Mouse (Mus musculus) kidney, embryonic 14.5 days (tissue): ENCODE measurements around the gene Pcdh8. TPM values are rescaled to one million over a fixed set of nuclear protein-coding genes. Genes with fewer than 3 reads are reported as not detected.

ENCODE experiments used
- ATAC-seq: fragments of 200-750 bp; cut with Nextera tagmentation; 2 replicates; pipeline ENCODE4 v1.8.0; 2017; ENCODE audit warnings: moderate number of reproducible peaks, mild to moderate bottlenecking, moderate TSS enrichment, moderate library complexity; ENCODE audit not compliant: low FRiP score, low TSS enrichment
- H3K27ac ChIP-seq: fragments of 300-500 bp; sonication (generic); 2 replicates; pipeline ENCODE4 v1.5.1; 2014; ENCODE audit warnings: low read depth, mild to moderate bottlenecking, low read length, moderate library complexity, mixed read lengths
- H3K27me3 ChIP-seq: fragments of 300-500 bp; sonication (generic); 2 replicates; pipeline ENCODE4 v1.6.1; 2014; ENCODE audit warnings: mild to moderate bottlenecking, low read length; ENCODE audit not compliant: control insufficient read depth, insufficient read depth
- H3K36me3 ChIP-seq: fragments of 300-500 bp; sonication (generic); 2 replicates; pipeline ENCODE4 v1.6.1; 2014; ENCODE audit warnings: low read length, mixed read lengths; ENCODE audit not compliant: control insufficient read depth, insufficient read depth
- H3K4me1 ChIP-seq: fragments of 300-500 bp; sonication (generic); 2 replicates; pipeline ENCODE4 v1.6.1; 2014; ENCODE audit warnings: low read length, mixed read lengths; ENCODE audit not compliant: control insufficient read depth, insufficient read depth
- H3K4me2 ChIP-seq: fragments of 300-500 bp; sonication (generic); replicated peaks from 2 replicates; pipeline ENCODE4 v1.6.1; 2014; ENCODE audit warnings: low read depth, mild to moderate bottlenecking, low read length
- H3K4me3 ChIP-seq: fragments of 300-500 bp; sonication (generic); 2 replicates; pipeline ENCODE4 v1.5.1; 2014; ENCODE audit warnings: mild to moderate bottlenecking, low read length
- H3K9ac ChIP-seq: fragments of 300-500 bp; sonication (generic); 2 replicates; pipeline ENCODE4 v1.6.1; 2014; ENCODE audit warnings: low read depth, mild to moderate bottlenecking, low read length, moderate library complexity
- H3K9me3 ChIP-seq: fragments of 300-500 bp; sonication (generic); 2 replicates; pipeline ENCODE4 v1.6.1; 2016; ENCODE audit warnings: low read length; ENCODE audit not compliant: control insufficient read depth
- WGBS: fragments of 180-500 bp; shearing (Covaris S2); extraction: QIAGEN DNeasy Blood & Tissue Kit; methylation state at CpG from one replicate; pipeline ENCODE4 v1.1.7; 2014; 5-methylcytosine and 5-hydroxymethylcytosine counted together
- polyA plus RNA-seq: library from polyadenylated mRNA; unstranded; fragments of >200 nt; fragmentation: Nextera tagmentation; extraction: Ambion mirVana; gene quantifications from 2 replicates; pipeline ENCODE4 v1.2.1, GENCODE M21; 2014

Gene Pcdh8
- polyA plus RNA-seq, 1 experiment from 2014 or later, result 2.5 TPM

GRCm38 (mm10) chr14:79780332-79780731, 9.2 kb upstream of the Pcdh8 start:
- Histone ChIP-seq H3K27ac (no peak overlapping the region), H3K4me3 (no peak overlapping the region), H3K36me3 (no peaks in the 10 kb centered on the region), H3K9me3 (0 out of 2 replicates have a peak, but pooled peaks cover 6% of the 10 kb centered on the region), H3K4me1 (no peaks in the 10 kb centered on the region), H3K4me2 (no peak overlapping the region), H3K27me3 (peaks cover 6% of the 10 kb centered on the region; the same call in 1 of the 2 replicates), H3K9ac (no peak overlapping the region)
- WGBS, result 11% methylated on average over 6 of the region's 6 CpGs
- no peak for ATAC-seq

GRCm38 (mm10) chr14:79779841-79780240, 8.7 kb upstream of the Pcdh8 start:
- Histone ChIP-seq H3K27ac (no peak overlapping the region), H3K36me3 (no peaks in the 10 kb centered on the region), H3K9me3 (0 out of 2 replicates have a peak, but pooled peaks cover 6% of the 10 kb centered on the region), H3K27me3 (peaks cover 11% of the 10 kb centered on the region; the same call in 1 of the 2 replicates), H3K4me2 (no peak overlapping the region), H3K4me3 (no peak overlapping the region), H3K4me1 (no peaks in the 10 kb centered on the region), H3K9ac (no peak overlapping the region)
- no peak for ATAC-seq
- whole genome bisulfite sequencing, result 53% methylated on average over 4 of the region's 4 CpGs

DNA sequence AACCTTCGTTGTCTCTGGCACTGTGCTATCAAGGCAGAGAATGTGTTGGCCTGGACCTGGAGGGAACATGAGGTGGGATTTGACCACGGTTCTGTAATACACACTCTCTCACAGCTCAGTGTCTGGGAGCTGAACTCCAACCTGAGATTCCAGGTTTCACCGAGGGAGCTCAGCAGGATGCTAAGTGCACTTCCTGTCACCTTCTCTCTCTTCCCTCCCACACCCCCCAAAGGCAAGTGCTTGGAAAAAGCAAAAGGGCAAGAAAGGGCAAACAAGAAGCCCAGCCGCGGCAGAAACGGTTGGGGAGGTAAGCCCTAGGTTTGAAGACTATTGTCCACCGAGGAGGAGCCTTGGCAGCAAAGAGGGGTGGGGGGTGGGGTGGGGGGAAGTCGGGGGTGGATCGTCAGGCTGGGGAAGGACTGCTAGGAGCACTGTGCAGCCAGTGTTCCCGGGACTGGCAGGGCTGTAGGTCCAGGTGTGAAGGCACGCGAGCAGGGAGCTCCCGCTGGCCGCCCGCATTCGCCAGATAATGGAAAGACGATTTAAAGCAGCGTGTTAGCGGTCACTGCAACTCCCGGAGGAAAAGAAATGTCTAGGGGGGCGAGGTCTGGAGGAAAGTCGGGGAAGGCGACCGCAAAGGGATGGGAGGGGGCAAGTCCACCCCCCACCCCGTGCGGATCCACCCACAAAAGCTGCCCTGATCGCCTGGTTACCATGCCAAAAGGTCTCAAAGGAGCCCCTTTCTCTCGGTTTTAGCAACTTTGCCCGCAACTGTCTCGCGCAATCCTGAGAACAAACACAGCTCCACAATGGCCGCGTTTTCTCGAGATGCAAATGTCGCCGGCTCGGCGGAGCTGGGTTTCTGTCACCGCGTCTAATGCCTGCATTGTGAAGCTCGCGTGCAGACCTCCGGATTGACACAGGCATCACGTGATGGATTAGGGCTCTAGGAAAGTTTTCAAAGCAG, 2.6 kb upstream of the Pcdh8 start:
- WGBS, result under 1% methylated on average over 44 of the region's 44 CpGs
- ATAC-seq, result no peak
- H3K9me3 ChIP-seq, result 0 out of 2 replicates have a peak, but pooled peaks cover 6% of the 10 kb centered on the region

GRCm38 (mm10) chr14:79771802-79772511, 845 bp upstream of the Pcdh8 start:
- 2% methylated on average over 20 of the region's 20 CpGs for WGBS
- Histone ChIP-seq H3K27ac (no peak overlapping the region), H3K27me3 (peaks cover 83% of the 10 kb centered on the region), H3K9me3 (0 out of 2 replicates have a peak, but pooled peaks cover 6% of the 10 kb centered on the region), H3K4me2 (peak overlapping the region; percentile 57), H3K4me1 (peaks cover 13% of the 10 kb centered on the region; the same call in 1 of the 2 replicates), H3K36me3 (no peaks in the 10 kb centered on the region), H3K4me3 (peak overlapping the region; percentile 38), H3K9ac (0 out of 2 replicates have a peak overlapping the region, but pooled peaks have one; percentile 19)
- ATAC-seq, result no peak

More for the DNA sequence above, 2.6 kb upstream of the Pcdh8 start:
- peak overlapping the region; percentile 39 for H3K4me3 ChIP-seq
- H3K27ac ChIP-seq, result no peak overlapping the region
- no peak overlapping the region for H3K9ac ChIP-seq
- peaks cover 67% of the 10 kb centered on the region for H3K27me3 ChIP-seq
- H3K4me1 ChIP-seq, result peaks cover 13% of the 10 kb centered on the region; the same call in 1 of the 2 replicates
- H3K36me3 ChIP-seq, result no peaks in the 10 kb centered on the region
- H3K4me2 ChIP-seq, result peak overlapping the region; percentile 67

DNA sequence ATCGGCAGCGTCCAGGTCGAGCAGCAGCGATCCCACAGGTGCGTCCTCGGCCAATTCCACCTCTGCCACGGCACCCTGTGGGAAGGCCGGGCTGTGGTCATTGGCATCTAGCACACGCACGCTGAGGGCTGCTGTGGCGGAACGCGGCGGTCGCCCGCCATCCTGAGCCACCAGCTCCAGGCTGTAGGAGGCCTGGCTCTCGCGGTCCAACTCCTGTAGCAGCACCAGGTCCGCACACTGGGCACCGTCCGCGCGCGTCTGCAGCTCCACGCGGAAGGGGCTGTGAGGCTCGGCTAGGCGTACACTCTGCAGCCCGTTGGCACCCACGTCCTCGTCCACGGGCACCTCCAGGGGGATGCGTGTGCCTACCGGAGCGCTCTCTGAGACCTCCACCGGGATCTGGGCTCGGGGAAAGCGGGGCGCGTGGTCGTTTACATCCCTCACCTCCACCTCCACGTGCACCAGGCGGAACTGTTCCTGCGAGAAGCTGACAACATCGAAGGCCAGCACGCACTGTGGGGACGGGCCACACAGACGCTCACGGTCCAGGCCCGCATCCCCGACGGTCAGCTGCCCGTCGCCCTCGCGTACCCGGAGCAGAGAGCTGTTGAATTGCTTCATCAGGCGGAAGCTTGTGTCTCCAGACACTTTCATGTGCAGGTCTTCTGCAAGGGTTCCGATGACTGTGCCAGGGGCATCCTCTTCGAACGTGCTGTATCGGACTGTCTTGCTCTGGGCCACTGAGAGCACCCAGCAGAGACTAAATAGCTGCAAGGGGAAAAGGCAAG, 612 bp downstream of the Pcdh8 start:
- 4% methylated on average over 62 of the region's 62 CpGs for WGBS
- H3K9ac ChIP-seq, result no peak overlapping the region
- 0 out of 2 replicates have a peak, but pooled peaks cover 2% of the 10 kb centered on the region for H3K9me3 ChIP-seq
- H3K4me1 ChIP-seq, result peaks cover 13% of the 10 kb centered on the region; the same call in 1 of the 2 replicates
- peak overlapping the region; percentile 57 for H3K4me2 ChIP-seq
- peak; percentile 17; the same call in 1 of the 2 replicates for ATAC-seq
- no peak overlapping the region for H3K27ac ChIP-seq
- peak overlapping the region; percentile 38 for H3K4me3 ChIP-seq
- no peaks in the 10 kb centered on the region for H3K36me3 ChIP-seq
- H3K27me3 ChIP-seq, result peaks cover 84% of the 10 kb centered on the region

DNA sequence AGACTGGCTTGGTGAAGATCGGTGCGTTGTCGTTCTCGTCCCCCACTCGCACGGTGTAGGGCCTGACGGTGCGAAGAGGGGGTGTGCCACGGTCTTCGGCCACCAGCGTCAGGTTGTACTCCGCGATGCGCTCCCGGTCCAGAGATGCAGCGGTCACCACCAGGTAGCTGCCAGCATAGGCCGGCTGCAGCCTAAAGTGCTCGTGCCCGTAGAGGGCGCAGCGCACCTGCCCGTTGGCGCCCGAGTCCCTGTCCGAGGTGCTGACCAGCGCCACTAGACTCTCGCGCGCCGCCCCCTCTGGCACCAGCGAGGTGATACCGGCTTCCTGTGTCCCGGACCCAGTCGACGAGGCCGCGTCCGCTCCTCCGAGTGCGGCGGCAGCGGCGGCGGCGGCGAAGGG, 1.5 kb downstream of the Pcdh8 start:
- peak overlapping the region; percentile 38 for H3K4me3 ChIP-seq
- under 1% methylated on average over 46 of the region's 46 CpGs for WGBS
- no peak overlapping the region for H3K9ac ChIP-seq
- H3K9me3 ChIP-seq, result no peaks in the 10 kb centered on the region
- H3K36me3 ChIP-seq, result no peaks in the 10 kb centered on the region
- no peak overlapping the region for H3K27ac ChIP-seq
- peak; percentile 58 for ATAC-seq
- peaks cover 78% of the 10 kb centered on the region for H3K27me3 ChIP-seq
- peak overlapping the region; percentile 57 for H3K4me2 ChIP-seq
- H3K4me1 ChIP-seq, result peaks cover 13% of the 10 kb centered on the region; the same call in 1 of the 2 replicates

GRCm38 (mm10) chr14:79768996-79769395, 2.1 kb downstream of the Pcdh8 start:
- no peaks in the 10 kb centered on the region for H3K9me3 ChIP-seq
- H3K36me3 ChIP-seq, result no peaks in the 10 kb centered on the region
- H3K27me3 ChIP-seq, result peaks cover 72% of the 10 kb centered on the region
- H3K4me2 ChIP-seq, result peak overlapping the region; percentile 57
- 0 out of 2 replicates have a peak, but pooled peaks have one; percentile 1 for ATAC-seq
- H3K27ac ChIP-seq, result no peak overlapping the region
- WGBS, result 4% methylated on average over 30 of the region's 30 CpGs
- peak overlapping the region; percentile 38 for H3K4me3 ChIP-seq
- H3K9ac ChIP-seq, result no peak overlapping the region
- peaks cover 13% of the 10 kb centered on the region; the same call in 1 of the 2 replicates for H3K4me1 ChIP-seq
